Mouse (Mus musculus) hindbrain, embryonic 10.5 days (tissue): ENCODE data around the gene Nisch. TPM values are rescaled to one million over a fixed set of nuclear protein-coding genes. Genes with fewer than 3 reads are reported as not detected.
A peak's percentile ranks its signal among the peaks of the same experiment; 100 is the strongest.

Experiments used
- DNase-seq: peaks from one replicate; pipeline ENCODE4 v3.0.0-alpha.2; 2017; ENCODE audit warnings: low spot score
- H3K27ac ChIP-seq: fragments of 300-500 bp; sonication (generic); 2 replicates; pipeline ENCODE4 v1.5.1; 2016; ENCODE audit warnings: mild to moderate bottlenecking, moderate library complexity
- H3K27me3 ChIP-seq: fragments of 300-500 bp; sonication (generic); 2 replicates; pipeline ENCODE4 v1.6.1; 2016; ENCODE audit warnings: mild to moderate bottlenecking; ENCODE audit not compliant: poor library complexity, insufficient read depth, severe bottlenecking
- H3K36me3 ChIP-seq: fragments of 300-500 bp; sonication (generic); 2 replicates; pipeline ENCODE4 v1.6.1; 2016; ENCODE audit warnings: mild to moderate bottlenecking, moderate library complexity
- H3K4me1 ChIP-seq: fragments of 300-500 bp; sonication (generic); replicated peaks from 2 replicates; pipeline ENCODE4 v1.6.1; 2016; ENCODE audit warnings: mild to moderate bottlenecking
- H3K4me3 ChIP-seq: fragments of 300-500 bp; sonication (generic); 2 replicates; pipeline ENCODE4 v1.5.1; 2016; ENCODE audit warnings: mild to moderate bottlenecking, moderate library complexity
- H3K9me3 ChIP-seq: fragments of 300-500 bp; sonication (generic); 2 replicates; pipeline ENCODE4 v1.6.1; 2016; ENCODE audit warnings: mild to moderate bottlenecking, moderate library complexity
- WGBS: fragments of 180-500 bp; shearing (Covaris S2); methylation state at CpG from one replicate; pipeline ENCODE4 v1.1.7; 2016; 5-methylcytosine and 5-hydroxymethylcytosine counted together
- polyA plus RNA-seq: library from polyadenylated mRNA; unstranded; fragments of >200 nt; fragmentation: Nextera tagmentation; extraction: Ambion mirVana; gene quantifications from 2 replicates; pipeline ENCODE4 v1.2.1, GENCODE M21; 2016

Gene Nisch
- polyA plus RNA-seq, 1 experiment from 2014 or later, result 459 TPM

DNA sequence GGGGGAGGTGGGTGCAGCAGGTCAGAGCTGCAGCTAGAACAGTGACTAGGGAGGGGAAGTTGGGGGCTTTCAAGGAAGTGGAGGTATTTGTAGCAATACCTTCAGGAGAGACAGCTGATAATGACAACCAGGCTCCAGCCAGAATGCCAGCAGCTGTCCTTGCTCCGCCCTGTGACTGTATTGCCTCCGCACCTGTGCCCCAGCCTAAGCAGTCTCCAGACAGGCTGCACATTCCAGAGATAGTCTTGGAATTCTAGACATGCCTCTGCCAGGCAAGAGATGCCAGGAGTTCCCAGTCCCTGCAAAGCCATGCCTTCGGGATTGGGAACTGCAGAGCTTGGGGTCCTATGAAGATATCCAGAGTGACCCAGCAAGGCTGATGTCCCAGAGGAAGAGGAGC lies 4.2 kb downstream of the Nisch start:
- Histone ChIP-seq H3K27ac (no peak overlapping the region), H3K36me3 (no peaks in the 10 kb centered on the region), H3K27me3 (peaks cover 10% of the 10 kb centered on the region; the same call in 1 of the 2 replicates), H3K4me1 (peaks cover 29% of the 10 kb centered on the region), H3K9me3 (no peaks in the 10 kb centered on the region), H3K4me3 (no peak overlapping the region)
- 86% methylated on average over 3 of the region's 3 CpGs for WGBS
- DNase-seq, result no peak

DNA sequence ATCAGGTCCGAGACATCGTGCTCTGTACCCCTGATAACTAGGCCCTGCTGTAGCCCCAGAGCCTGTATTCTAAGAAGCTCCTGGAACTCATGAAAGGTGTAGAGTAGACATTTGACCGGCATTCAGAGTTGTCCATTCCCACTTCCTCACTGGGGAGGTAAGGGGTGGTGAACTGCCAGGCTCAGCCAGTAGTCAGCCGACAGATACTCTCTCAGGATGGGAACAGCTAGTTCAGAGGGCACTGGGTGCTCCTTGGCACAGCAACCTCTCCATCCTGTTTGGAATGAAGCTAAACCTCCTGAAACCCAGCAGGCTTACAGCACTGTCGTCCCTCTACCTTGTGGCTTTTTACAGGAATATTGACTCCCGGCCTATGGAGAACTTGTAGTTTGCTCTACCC lies 4.9 kb downstream of the Nisch start:
- DNase-seq, result no peak
- peaks cover 10% of the 10 kb centered on the region; the same call in 1 of the 2 replicates for H3K27me3 ChIP-seq
- 88% methylated on average over 6 of the region's 6 CpGs for WGBS
- no peaks in the 10 kb centered on the region for H3K36me3 ChIP-seq
- no peak overlapping the region for H3K4me3 ChIP-seq
- H3K4me1 ChIP-seq, result peaks cover 29% of the 10 kb centered on the region
- H3K27ac ChIP-seq, result no peak overlapping the region
- no peaks in the 10 kb centered on the region for H3K9me3 ChIP-seq

DNA sequence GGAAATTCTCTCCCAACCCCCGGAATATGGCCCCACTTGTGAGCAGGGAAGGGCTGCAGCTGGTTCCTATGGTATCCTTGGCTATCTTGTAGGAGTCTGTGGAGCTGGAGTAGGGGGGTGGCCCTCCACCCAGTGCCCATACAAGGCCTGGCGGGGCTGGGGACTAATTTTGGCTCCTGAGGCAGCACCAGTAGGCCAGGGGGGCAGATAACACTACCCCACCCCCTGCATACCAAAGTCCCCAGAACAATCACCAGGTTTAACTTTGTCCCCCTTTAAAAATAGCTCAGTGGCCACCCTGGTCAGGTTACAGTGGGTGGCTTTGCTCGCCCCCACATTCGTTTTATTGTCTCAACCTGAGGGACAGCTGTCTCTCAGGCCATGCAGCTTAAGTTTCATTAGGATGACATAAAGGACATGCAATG lies 7.6 kb downstream of the Nisch start:
- no peaks in the 10 kb centered on the region for H3K9me3 ChIP-seq
- H3K4me3 ChIP-seq, result no peak overlapping the region
- peaks cover 5% of the 10 kb centered on the region; the same call in 1 of the 2 replicates for H3K27me3 ChIP-seq
- peaks cover 28% of the 10 kb centered on the region for H3K4me1 ChIP-seq
- peaks cover 13% of the 10 kb centered on the region for H3K36me3 ChIP-seq
- WGBS, result 73% methylated on average over 4 of the region's 4 CpGs
- no peak overlapping the region for H3K27ac ChIP-seq
- DNase-seq, result no peak

DNA sequence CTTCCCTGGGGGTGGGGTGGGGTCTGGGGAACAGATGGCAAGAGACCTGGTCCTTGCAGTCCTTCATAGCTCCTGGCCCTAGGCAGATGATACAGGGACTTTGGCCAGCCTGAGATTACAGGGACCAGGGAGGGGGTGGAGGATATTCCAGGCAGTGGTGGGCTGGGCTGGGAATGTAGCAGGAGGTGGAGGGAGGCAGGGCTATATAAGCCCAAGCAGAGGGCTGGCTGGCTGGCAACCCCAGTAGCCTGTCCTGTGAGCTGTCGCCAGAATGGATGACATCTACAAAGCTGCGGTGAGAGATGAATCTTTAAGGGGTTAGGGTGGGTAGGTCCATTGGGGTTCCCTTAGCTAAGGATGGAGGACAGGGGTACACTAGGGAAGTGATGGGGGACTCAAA lies 8.7 kb downstream of the Nisch start, which contains the start of gene Tnnc1:
Gene Tnnc1 (plus strand): TSS at position 229 of the 400 bp plus-strand sequence.
- peak within 1 kb of the TSS; percentile 98 for H3K27ac ChIP-seq
- 84% methylated on average over 2 of the region's 2 CpGs for WGBS
- H3K36me3 ChIP-seq, result peaks cover 23% of the 10 kb centered on the region
- H3K9me3 ChIP-seq, result no peaks in the 10 kb centered on the region
- H3K27me3 ChIP-seq, result peaks cover 5% of the 10 kb centered on the region; the same call in 1 of the 2 replicates
- peak within 1 kb of the TSS; percentile 89 for H3K4me3 ChIP-seq
- H3K4me1 ChIP-seq, result peaks cover 31% of the 10 kb centered on the region
- DNase-seq, result no peak

- Histone ChIP-seq H3K27ac (peak overlapping the region; percentile 98), H3K4me3 (peak overlapping the region; percentile 89), H3K9me3 (no peaks in the 10 kb centered on the region), H3K36me3 (peaks cover 32% of the 10 kb centered on the region), H3K27me3 (peaks cover 5% of the 10 kb centered on the region; the same call in 1 of the 2 replicates), H3K4me1 (peaks cover 29% of the 10 kb centered on the region)
- DNase-seq, result no peak
- WGBS, result 82% methylated on average over 13 of the region's 13 CpGs
Observed at GRCm38 (mm10) chr14:31207070-31207830, 9.5 kb downstream of the Nisch start.

GRCm38 (mm10) chr14:31206472-31206981 lies 10.2 kb downstream of the Nisch start:
- 0% methylated on average over 48 of the region's 48 CpGs for WGBS

GRCm38 (mm10) chr14:31205562-31206467 lies 10.9 kb downstream of the Nisch start:
- H3K36me3 ChIP-seq, result peaks cover 46% of the 10 kb centered on the region
- H3K27me3 ChIP-seq, result peaks cover 5% of the 10 kb centered on the region; the same call in 1 of the 2 replicates
- peak overlapping the region; percentile 89 for H3K4me3 ChIP-seq
- H3K27ac ChIP-seq, result peak overlapping the region; percentile 98
- DNase-seq, result peak; percentile 68
- H3K9me3 ChIP-seq, result no peaks in the 10 kb centered on the region
- WGBS, result 2% methylated on average over 39 of the region's 39 CpGs
- H3K4me1 ChIP-seq, result peaks cover 29% of the 10 kb centered on the region

More at GRCm38 (mm10) chr14:31206472-31206981, 10.2 kb downstream of the Nisch start:
- peaks cover 29% of the 10 kb centered on the region for H3K4me1 ChIP-seq
- DNase-seq, result peak; percentile 93
- H3K27me3 ChIP-seq, result peaks cover 5% of the 10 kb centered on the region; the same call in 1 of the 2 replicates
- peak overlapping the region; percentile 89 for H3K4me3 ChIP-seq
- peaks cover 39% of the 10 kb centered on the region for H3K36me3 ChIP-seq
- peak overlapping the region; percentile 98 for H3K27ac ChIP-seq
- no peaks in the 10 kb centered on the region for H3K9me3 ChIP-seq

DNA sequence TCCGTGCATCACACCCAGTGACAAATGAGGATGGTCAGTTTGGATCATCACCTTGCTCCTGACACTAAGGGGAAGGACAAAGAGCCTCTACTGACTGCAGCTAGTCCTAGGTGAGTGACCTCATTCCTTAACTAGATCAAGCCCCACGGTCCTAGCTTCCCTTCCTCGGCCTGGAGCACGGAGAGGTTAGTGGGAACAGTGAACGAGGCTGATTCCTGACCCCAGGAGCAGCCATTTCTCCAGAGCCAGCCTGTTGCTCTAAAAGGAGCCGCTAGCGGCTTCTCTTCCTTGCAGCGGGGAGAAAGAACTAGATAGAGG lies 11.5 kb downstream of the Nisch start:
- H3K36me3 ChIP-seq, result peaks cover 52% of the 10 kb centered on the region
- H3K27ac ChIP-seq, result peak overlapping the region; percentile 98
- H3K4me3 ChIP-seq, result peak overlapping the region; percentile 89
- H3K9me3 ChIP-seq, result no peaks in the 10 kb centered on the region
- 40% methylated on average over 8 of the region's 8 CpGs for WGBS
- H3K27me3 ChIP-seq, result peaks cover 5% of the 10 kb centered on the region; the same call in 1 of the 2 replicates
- peaks cover 29% of the 10 kb centered on the region for H3K4me1 ChIP-seq
- no peak for DNase-seq

DNA sequence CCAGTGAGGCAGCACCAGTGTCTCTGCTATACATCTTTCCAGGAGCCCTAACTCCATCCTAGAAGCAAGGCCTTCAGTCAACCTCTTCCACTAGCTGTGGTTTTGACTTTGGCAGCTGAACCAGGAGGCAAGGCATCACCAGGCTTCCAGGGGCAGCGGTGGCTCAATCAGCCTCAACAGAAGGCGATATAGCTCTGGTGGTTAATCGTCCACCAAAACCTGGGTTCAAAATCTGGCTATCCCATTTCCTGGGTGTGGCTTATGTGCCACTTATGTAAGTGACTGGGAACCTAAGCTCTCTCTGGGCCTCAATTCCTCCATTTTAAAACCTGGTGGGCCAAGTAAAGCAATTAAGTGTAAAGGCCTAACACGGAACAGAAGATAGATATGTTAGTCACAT lies 11.9 kb downstream of the Nisch start:
- no peak for DNase-seq
- Histone ChIP-seq H3K4me1 (peaks cover 29% of the 10 kb centered on the region), H3K4me3 (peak overlapping the region; percentile 89), H3K9me3 (no peaks in the 10 kb centered on the region), H3K27me3 (peaks cover 5% of the 10 kb centered on the region; the same call in 1 of the 2 replicates), H3K36me3 (peaks cover 56% of the 10 kb centered on the region), H3K27ac (peak overlapping the region; percentile 98)
- 87% methylated on average over 4 of the region's 4 CpGs for WGBS

DNA sequence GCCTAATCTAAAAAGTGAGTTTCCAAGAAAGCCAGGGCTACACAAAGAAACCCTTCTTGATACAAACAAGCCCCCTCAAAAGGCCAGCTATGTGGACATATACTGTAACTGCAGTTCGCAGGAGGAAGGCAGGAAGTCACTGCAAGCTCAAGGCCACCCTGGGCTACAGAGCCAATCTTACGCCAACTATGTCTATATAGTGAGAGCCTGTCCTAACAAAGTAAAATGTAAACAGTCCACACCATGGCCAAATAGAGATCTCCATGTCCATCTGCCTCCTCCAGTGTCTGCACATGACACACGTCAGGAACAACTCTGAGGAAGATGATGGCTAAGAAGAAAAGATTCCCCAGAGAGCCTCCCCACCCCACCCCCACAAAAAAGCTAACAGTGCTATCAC lies 16.7 kb downstream of the Nisch start:
- no peak overlapping the region for H3K4me3 ChIP-seq
- H3K36me3 ChIP-seq, result peaks cover 100% of the 10 kb centered on the region
- H3K27me3 ChIP-seq, result no peaks in the 10 kb centered on the region
- DNase-seq, result no peak
- H3K9me3 ChIP-seq, result no peaks in the 10 kb centered on the region
- WGBS, result 90% methylated on average over 3 of the region's 3 CpGs
- H3K27ac ChIP-seq, result no peak overlapping the region
- H3K4me1 ChIP-seq, result peaks cover 12% of the 10 kb centered on the region

DNA sequence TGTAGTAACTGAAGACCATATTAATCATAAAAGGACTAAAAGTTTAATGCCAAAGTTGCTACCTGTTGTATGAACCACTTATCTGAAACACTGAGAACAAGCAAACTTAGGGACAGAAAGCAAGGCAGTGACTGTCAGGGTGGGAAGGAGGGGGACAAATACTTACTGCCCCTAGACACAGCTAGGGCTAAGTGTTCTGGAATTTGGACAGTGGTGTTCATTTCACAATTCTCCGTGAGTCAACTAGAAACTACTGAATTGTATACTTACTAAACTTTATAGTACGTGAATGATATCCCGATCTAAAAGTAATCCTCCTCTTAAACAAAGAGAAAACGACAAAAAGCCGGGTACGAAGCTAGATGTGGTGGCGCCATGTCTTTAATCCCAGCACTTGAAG lies 17.1 kb downstream of the Nisch start:
- H3K27me3 ChIP-seq, result no peaks in the 10 kb centered on the region
- no peak for DNase-seq
- no peak overlapping the region for H3K27ac ChIP-seq
- 96% methylated on average over 7 of the region's 7 CpGs for WGBS
- H3K4me1 ChIP-seq, result peaks cover 8% of the 10 kb centered on the region
- peaks cover 100% of the 10 kb centered on the region for H3K36me3 ChIP-seq
- no peaks in the 10 kb centered on the region for H3K9me3 ChIP-seq
- H3K4me3 ChIP-seq, result no peak overlapping the region

- 79% methylated on average over 16 of the region's 16 CpGs for WGBS
- no peak for DNase-seq
Observed at GRCm38 (mm10) chr14:31197547-31198516, 18.9 kb downstream of the Nisch start.

More at GRCm38 (mm10) chr14:31197547-31198516, 18.9 kb downstream of the Nisch start:
- Histone ChIP-seq H3K4me1 (no peaks in the 10 kb centered on the region; the same call in 1 of the 2 replicates), H3K9me3 (no peaks in the 10 kb centered on the region), H3K4me3 (no peak overlapping the region), H3K36me3 (peaks cover 100% of the 10 kb centered on the region), H3K27me3 (no peaks in the 10 kb centered on the region), H3K27ac (no peak overlapping the region)
